Mouse (Mus musculus) kidney, adult 2 months (tissue): ENCODE data around the gene Ssr2.

ENCODE experiments used
- CTCF ChIP-seq: fragments of 200-500 bp; conservative IDR thresholded peaks from 2 replicates; pipeline ENCODE4 v1.5.1; 2011; ENCODE audit warnings: low read depth, mild to moderate bottlenecking, control low read depth, low read length, moderate library complexity, mixed read lengths; ENCODE audit not compliant: insufficient read depth, insufficient read length
- POLR2A ChIP-seq: fragments of 200-500 bp; IDR thresholded peaks from one replicate; pipeline ENCODE4 v1.6.1; 2011; ENCODE audit warnings: low read depth, low read length, control low read depth

- TF ChIP-seq CTCF (no peak), POLR2A (no peak)
Observed at GRCm38 (mm10) chr3:88535527-88535926, 40.1 kb upstream of the Ssr2 start.
